Mouse (Mus musculus) midbrain, embryonic 16.5 days (tissue): Measurements from ENCODE around the gene Gm20388. TPM values are rescaled to one million over a fixed set of nuclear protein-coding genes. Genes with fewer than 3 reads are reported as not detected.
A peak's percentile ranks its signal among the peaks of the same experiment; 100 is the strongest.

Experiments used
- ATAC-seq: fragments of 200-750 bp; cut with Nextera tagmentation; 2 replicates; pipeline ENCODE4 v1.8.0; 2017; ENCODE audit warnings: moderate TSS enrichment
- H3K27ac ChIP-seq: fragments of 300-500 bp; sonication (generic); 2 replicates; pipeline ENCODE4 v1.5.1; 2014; ENCODE audit warnings: mild to moderate bottlenecking, low read length, mixed read lengths
- H3K27me3 ChIP-seq: fragments of 300-500 bp; sonication (generic); 2 replicates; pipeline ENCODE4 v1.6.1; 2014; ENCODE audit warnings: low read depth, low read length, mixed read lengths; ENCODE audit not compliant: control insufficient read depth, insufficient read depth
- H3K36me3 ChIP-seq: fragments of 300-500 bp; sonication (generic); 2 replicates; pipeline ENCODE4 v1.6.1; 2014; ENCODE audit warnings: mild to moderate bottlenecking, low read length, moderate library complexity, mixed read lengths; ENCODE audit not compliant: control insufficient read depth, insufficient read depth
- H3K4me1 ChIP-seq: fragments of 300-500 bp; sonication (generic); 2 replicates; pipeline ENCODE4 v1.6.1; 2014; ENCODE audit warnings: mild to moderate bottlenecking, low read length, mixed read lengths; ENCODE audit not compliant: control insufficient read depth, insufficient read depth
- H3K4me2 ChIP-seq: fragments of 300-500 bp; sonication (generic); 2 replicates; pipeline ENCODE4 v1.6.1; 2014; ENCODE audit warnings: mild to moderate bottlenecking, low read length, mixed read lengths
- H3K4me3 ChIP-seq: fragments of 300-500 bp; sonication (generic); 2 replicates; pipeline ENCODE4 v1.5.1; 2014; ENCODE audit warnings: low read depth, mild to moderate bottlenecking, low read length, moderate library complexity, mixed read lengths
- H3K9ac ChIP-seq: fragments of 300-500 bp; sonication (generic); 2 replicates; pipeline ENCODE4 v1.6.1; 2014; ENCODE audit warnings: low read depth, low read length, mixed read lengths
- H3K9me3 ChIP-seq: fragments of 300-500 bp; sonication (generic); replicated peaks from 2 replicates; pipeline ENCODE4 v1.6.1; 2014; ENCODE audit warnings: mild to moderate bottlenecking, low read length, mixed read lengths; ENCODE audit not compliant: control insufficient read depth, poor library complexity, severe bottlenecking
- WGBS: fragments of 180-500 bp; shearing (Covaris S2); extraction: QIAGEN DNeasy Blood & Tissue Kit; methylation state at CpG from one replicate; pipeline ENCODE4 v1.1.7; 2014; 5-methylcytosine and 5-hydroxymethylcytosine counted together
- polyA plus RNA-seq: library from polyadenylated mRNA; unstranded; fragments of >200 nt; fragmentation: Nextera tagmentation; extraction: Ambion mirVana; gene quantifications from 2 replicates; pipeline ENCODE4 v1.2.1, GENCODE M21; 2015

Gm20388 gene
- polyA plus RNA-seq, 1 experiment from 2014 or later: 7.5 TPM

DNA sequence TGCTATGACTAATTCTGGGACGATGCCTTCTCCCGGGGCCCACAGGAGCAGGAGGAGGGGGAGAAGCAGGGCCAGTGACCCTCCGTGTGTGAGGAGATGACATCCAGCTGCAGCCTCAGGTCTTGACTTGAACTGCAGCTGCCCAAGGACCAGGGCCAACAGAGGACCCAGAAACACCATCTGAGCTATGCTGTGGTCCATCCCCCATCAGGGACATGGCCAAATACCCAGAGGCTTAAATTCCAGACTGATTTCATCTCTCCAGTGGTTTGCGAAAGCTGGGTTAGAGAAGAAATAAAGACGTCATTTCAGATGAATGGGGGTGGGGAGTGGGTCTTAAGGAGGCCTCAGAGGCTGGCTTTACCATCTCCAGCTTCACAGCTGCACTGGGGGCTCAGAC lies 4285.6 kb downstream of the Gm20388 start:
- Histone ChIP-seq H3K4me2 (no peak overlapping the region), H3K36me3 (no peaks in the 10 kb centered on the region), H3K27me3 (no peaks in the 10 kb centered on the region), H3K9ac (no peak overlapping the region), H3K27ac (no peak overlapping the region), H3K4me3 (no peak overlapping the region), H3K9me3 (no peaks in the 10 kb centered on the region), H3K4me1 (0 out of 2 replicates have a peak, but pooled peaks cover 2% of the 10 kb centered on the region)
- no peak for ATAC-seq
- 48% methylated on average over 5 of the region's 5 CpGs for WGBS

DNA sequence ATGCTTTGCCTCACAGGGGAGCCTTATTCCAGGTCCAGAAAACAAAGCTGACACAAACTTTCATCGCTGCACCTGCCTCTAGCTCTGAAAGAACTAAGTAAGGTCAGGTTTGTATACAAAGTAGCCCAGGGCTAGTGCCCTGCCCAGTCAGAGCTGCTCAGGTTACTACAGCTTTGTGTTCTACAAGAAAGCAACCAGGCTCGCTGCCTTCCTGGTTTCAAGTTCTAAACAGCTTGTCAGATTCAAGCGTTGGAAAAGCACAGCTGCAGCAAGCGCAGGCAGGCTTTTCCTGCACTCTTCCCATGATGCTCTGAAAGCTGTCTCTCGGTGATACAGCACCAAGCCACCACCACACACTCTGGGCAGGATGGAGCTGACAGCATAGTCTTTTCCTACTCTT lies 4286.2 kb downstream of the Gm20388 start:
- no peaks in the 10 kb centered on the region for H3K36me3 ChIP-seq
- 0 out of 2 replicates have a peak, but pooled peaks cover 2% of the 10 kb centered on the region for H3K4me1 ChIP-seq
- no peak overlapping the region for H3K9ac ChIP-seq
- WGBS: 59% methylated on average over 5 of the region's 5 CpGs
- no peak overlapping the region for H3K27ac ChIP-seq
- H3K4me3 ChIP-seq: no peak overlapping the region
- no peaks in the 10 kb centered on the region for H3K27me3 ChIP-seq
- no peak for ATAC-seq
- H3K4me2 ChIP-seq: no peak overlapping the region
- H3K9me3 ChIP-seq: no peaks in the 10 kb centered on the region

DNA sequence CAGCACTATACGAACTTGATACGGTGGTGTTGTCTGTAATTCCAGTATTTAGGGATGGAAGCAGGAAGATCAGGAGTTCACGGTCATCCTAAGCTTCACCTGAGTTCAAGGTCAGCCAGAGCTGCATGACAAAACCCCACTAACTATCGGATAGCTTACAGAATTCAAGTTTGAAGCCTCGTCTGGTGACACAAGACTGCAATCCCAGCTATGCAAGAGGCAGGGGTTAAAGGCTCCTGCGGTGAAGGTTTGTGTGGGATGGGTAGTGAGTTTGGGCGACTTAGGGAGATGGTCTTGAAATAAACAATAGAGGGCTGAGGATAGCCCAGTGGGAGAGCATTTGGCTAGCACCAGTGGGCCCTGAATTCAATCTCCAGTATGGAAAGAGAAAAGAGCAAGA lies 4287.6 kb downstream of the Gm20388 start:
- ATAC-seq: no peak
- H3K9ac ChIP-seq: no peak overlapping the region
- no peaks in the 10 kb centered on the region for H3K9me3 ChIP-seq
- H3K27ac ChIP-seq: no peak overlapping the region
- no peak overlapping the region for H3K4me2 ChIP-seq
- WGBS: 77% methylated on average over 7 of the region's 7 CpGs
- H3K4me1 ChIP-seq: 0 out of 2 replicates have a peak, but pooled peaks cover 2% of the 10 kb centered on the region
- H3K36me3 ChIP-seq: no peaks in the 10 kb centered on the region
- H3K4me3 ChIP-seq: no peak overlapping the region
- no peaks in the 10 kb centered on the region for H3K27me3 ChIP-seq

DNA sequence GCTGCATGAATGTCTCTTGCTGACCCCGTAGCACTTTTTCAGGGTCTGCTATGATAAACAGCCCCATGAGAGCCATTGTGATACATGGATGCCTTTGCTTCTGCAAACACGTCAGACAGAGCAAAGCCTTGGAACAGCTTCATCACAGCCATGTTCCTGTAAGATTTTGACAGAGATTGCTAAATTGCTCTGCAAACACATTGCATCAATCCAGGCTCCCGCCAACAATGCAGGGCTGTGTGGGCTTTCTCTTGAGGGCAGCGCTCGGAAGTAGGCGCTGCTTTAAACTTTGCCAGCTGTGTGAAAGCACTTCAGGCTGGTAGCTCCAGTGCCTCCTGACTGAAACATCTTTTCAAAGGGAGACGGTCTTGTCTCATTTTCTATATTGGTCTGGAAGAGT lies 4289.8 kb downstream of the Gm20388 start:
- H3K27me3 ChIP-seq: no peaks in the 10 kb centered on the region
- 53% methylated on average over 7 of the region's 7 CpGs for WGBS
- no peaks in the 10 kb centered on the region for H3K9me3 ChIP-seq
- no peak for ATAC-seq
- H3K36me3 ChIP-seq: no peaks in the 10 kb centered on the region
- H3K9ac ChIP-seq: no peak overlapping the region
- peaks cover 3% of the 10 kb centered on the region; the same call in 1 of the 2 replicates for H3K4me1 ChIP-seq
- H3K4me3 ChIP-seq: no peak overlapping the region
- no peak overlapping the region for H3K27ac ChIP-seq
- H3K4me2 ChIP-seq: no peak overlapping the region

DNA sequence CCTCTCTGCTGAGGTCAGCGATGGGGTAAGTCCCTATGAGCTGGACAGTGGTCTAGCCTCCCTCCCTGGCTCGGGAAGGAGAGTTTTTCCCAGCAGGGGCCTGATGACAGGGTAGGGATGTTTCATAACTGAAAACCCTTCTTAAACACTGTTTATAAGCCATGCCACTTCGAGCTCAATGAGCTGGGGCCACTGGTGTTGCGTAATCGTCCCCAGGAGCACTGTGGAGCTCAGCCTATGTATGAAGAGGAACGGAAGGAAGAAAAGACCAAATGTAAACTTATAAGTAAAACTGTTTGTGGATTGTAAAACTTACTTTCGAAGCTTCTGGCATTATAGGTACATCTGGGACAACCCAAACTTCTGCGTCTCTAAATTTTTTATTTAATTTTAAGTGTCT lies 4291.1 kb downstream of the Gm20388 start:
- H3K4me3 ChIP-seq: no peak overlapping the region
- WGBS: 89% methylated on average over 8 of the region's 8 CpGs
- no peak overlapping the region for H3K9ac ChIP-seq
- peaks cover 3% of the 10 kb centered on the region; the same call in 1 of the 2 replicates for H3K4me1 ChIP-seq
- no peak overlapping the region for H3K27ac ChIP-seq
- H3K36me3 ChIP-seq: no peaks in the 10 kb centered on the region
- no peaks in the 10 kb centered on the region for H3K9me3 ChIP-seq
- no peak overlapping the region for H3K4me2 ChIP-seq
- H3K27me3 ChIP-seq: no peaks in the 10 kb centered on the region
- ATAC-seq: no peak

DNA sequence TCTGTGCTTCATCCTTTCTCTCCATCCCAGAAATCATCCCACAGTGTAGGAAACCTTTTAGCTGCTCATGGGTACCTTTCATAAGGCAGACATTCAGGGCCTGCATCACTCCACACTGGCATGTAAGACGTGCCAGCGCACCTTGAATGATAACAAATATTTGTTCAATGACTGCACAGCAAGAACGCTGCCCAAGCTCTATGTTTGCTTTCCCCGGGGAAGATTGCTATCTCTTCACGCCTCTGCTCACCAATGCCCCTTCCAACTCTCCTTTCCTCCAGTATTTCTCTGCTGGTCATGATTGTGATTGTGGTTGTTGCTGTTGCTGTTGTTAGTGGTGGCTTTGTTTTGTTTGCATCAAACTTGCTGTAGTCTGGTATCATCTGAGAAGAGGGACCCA lies 4292.3 kb downstream of the Gm20388 start:
- no peak overlapping the region for H3K27ac ChIP-seq
- no peak for ATAC-seq
- H3K4me2 ChIP-seq: no peak overlapping the region
- H3K27me3 ChIP-seq: no peaks in the 10 kb centered on the region
- 74% methylated on average over 5 of the region's 5 CpGs for WGBS
- no peak overlapping the region for H3K9ac ChIP-seq
- H3K9me3 ChIP-seq: no peaks in the 10 kb centered on the region
- H3K4me3 ChIP-seq: no peak overlapping the region
- H3K4me1 ChIP-seq: peaks cover 3% of the 10 kb centered on the region; the same call in 1 of the 2 replicates
- H3K36me3 ChIP-seq: no peaks in the 10 kb centered on the region

DNA sequence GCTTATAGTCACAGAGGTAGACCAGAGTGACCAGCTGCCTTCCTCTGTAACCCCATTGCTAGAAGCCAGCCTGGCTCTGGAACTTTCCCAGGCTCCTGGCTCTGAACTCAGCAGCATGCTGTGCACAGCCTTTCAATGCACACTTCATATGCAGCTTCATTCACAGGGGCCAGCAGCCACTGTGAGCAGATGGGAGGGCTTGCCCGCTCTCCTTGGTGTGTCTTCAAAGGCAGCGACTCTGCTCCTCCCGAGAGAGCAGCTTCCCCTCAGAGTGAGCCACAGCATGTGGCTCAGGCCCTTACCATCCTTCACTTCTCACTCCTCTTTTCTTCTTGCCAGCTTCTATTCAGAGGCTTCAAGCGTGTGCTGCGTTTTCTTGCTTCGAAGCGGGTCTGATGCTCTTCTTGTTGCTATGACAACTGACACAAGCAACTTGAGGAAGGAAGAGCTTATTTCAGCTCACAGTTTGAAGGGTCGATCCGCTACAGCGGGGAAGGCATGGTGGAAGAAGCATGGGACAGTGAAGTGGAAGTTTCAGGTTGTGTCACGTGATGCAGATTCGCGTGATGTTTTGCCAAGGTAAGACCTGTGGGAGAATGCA lies 4293.5 kb downstream of the Gm20388 start:
- Histone ChIP-seq H3K9ac (no peak overlapping the region), H3K27me3 (no peaks in the 10 kb centered on the region), H3K4me3 (no peak overlapping the region), H3K27ac (no peak overlapping the region), H3K36me3 (no peaks in the 10 kb centered on the region), H3K4me1 (peaks cover 3% of the 10 kb centered on the region; the same call in 1 of the 2 replicates), H3K9me3 (no peaks in the 10 kb centered on the region), H3K4me2 (no peak overlapping the region)
- ATAC-seq: peak; percentile 66; the same call in 1 of the 2 replicates
- 50% methylated on average over 13 of the region's 13 CpGs for WGBS

DNA sequence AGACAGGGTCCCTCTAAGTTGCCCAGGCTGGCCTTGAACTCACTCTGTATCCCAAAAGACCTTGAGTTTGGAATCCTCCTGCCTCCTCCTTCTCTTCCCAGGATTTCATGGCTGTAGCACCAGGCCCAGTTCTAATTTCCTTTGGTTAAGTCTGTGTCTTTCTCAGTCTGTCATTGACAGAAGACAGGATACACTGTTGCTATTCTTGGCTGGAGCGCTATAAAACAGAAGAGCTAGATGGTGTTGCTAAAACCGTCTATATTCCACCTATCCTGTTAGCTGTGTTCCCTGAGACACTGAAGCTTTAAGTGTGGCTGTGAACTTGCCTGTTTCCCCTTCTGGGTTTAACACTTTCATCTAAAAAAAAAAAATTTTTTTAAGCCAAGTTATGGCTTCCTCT lies 4301.5 kb downstream of the Gm20388 start:
- Histone ChIP-seq H3K9me3 (no peaks in the 10 kb centered on the region), H3K4me3 (no peak overlapping the region), H3K9ac (no peak overlapping the region), H3K36me3 (no peaks in the 10 kb centered on the region), H3K4me1 (no peaks in the 10 kb centered on the region), H3K27ac (no peak overlapping the region), H3K4me2 (no peak overlapping the region), H3K27me3 (no peaks in the 10 kb centered on the region)
- ATAC-seq: no peak
- 84% methylated on average over 2 of the region's 2 CpGs for WGBS

DNA sequence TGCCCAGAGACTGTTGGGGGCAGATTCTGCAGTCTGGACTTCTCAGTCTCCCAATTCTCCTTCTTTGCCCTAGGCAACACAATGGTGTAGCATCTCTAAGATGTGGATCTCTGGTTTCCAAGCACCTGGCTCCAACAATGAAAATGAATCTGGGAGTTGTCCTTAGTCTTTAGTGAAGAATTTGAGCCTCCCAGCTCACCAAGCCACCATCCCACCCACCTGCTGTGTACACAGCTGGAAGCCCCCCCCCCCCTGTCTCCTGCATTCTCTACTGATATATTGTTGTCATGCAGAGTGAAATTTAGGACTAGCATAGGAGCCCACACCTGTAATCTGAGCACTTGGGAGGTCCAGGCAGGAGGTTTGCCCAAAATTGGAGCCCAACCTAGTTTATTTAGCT lies 4306.3 kb downstream of the Gm20388 start:
- H3K27me3 ChIP-seq: no peaks in the 10 kb centered on the region
- ATAC-seq: no peak
- no peaks in the 10 kb centered on the region for H3K4me1 ChIP-seq
- no peak overlapping the region for H3K9ac ChIP-seq
- H3K9me3 ChIP-seq: no peaks in the 10 kb centered on the region
- H3K27ac ChIP-seq: no peak overlapping the region
- H3K36me3 ChIP-seq: no peaks in the 10 kb centered on the region
- no peak overlapping the region for H3K4me2 ChIP-seq
- no peak overlapping the region for H3K4me3 ChIP-seq
